In the genomic region with DNA sequence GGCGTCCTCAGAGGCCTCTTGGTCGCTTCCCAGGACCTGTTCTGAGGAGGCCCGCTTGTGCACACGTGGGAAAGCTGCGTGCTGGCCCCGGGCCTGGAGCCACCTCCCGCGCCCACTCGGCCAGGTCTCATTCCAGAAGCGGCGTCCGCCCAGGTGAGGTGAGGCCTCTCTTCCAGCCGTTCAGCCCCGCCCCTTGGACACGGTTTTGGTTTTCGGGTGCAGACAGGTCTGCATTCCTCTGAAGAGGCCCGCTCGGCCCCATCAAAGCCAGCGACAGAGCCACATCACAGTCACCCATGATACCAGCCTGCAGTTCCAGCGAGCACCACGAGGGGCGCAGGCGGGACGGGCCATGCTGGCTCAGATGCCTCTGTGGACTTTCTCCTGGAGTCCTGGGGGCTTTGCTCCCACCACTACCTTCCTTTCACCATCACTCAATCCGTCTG, we compare ENCODE assay signal across 8 mouse cellular contexts. TPM values are rescaled to one million over a fixed set of nuclear protein-coding genes. Genes with fewer than 3 reads are reported as not detected.
DNase-seq lines count a peak whose midpoint lies in the region; ATAC-seq lines count a peak whose summit lies in the region.

No protein-coding gene starts in this region.

- no peak overlapping the region; the same call in 1 of the 2 replicates for H3K27ac ChIP-seq in embryonic facial prominence, embryonic 13.5 days
- peak overlapping the region; percentile 80 for H3K27ac ChIP-seq in heart, embryonic 10.5 days
- H3K27ac ChIP-seq in limb, embryonic 11.5 days (replicated peaks; ENCODE audit: low read depth, low read length): no peak overlapping the region
- H3K27ac ChIP-seq in midbrain, embryonic 13.5 days: no peak overlapping the region

- peaks cover 32% of the 10 kb centered on the region for H3K4me1 ChIP-seq in embryonic facial prominence, embryonic 13.5 days
- H3K4me1 ChIP-seq in heart, embryonic 10.5 days: peaks cover 21% of the 10 kb centered on the region; the same call in 1 of the 2 replicates
- H3K4me1 ChIP-seq in limb, embryonic 11.5 days (ENCODE audit: control insufficient read depth, insufficient read depth, low read length): no peaks in the 10 kb centered on the region
- H3K4me1 ChIP-seq in midbrain, embryonic 13.5 days (replicated peaks): peaks cover 13% of the 10 kb centered on the region; the same call in 1 of the 2 replicates

- no peaks in the 10 kb centered on the region for H3K9me3 ChIP-seq in embryonic facial prominence, embryonic 13.5 days
- no peaks in the 10 kb centered on the region for H3K9me3 ChIP-seq in heart, embryonic 10.5 days
- H3K9me3 ChIP-seq in limb, embryonic 11.5 days (ENCODE audit: control insufficient read depth, low read length): no peaks in the 10 kb centered on the region
- no peaks in the 10 kb centered on the region for H3K9me3 ChIP-seq in midbrain, embryonic 13.5 days

- peak overlapping the region; percentile 57 for H3K9ac ChIP-seq in embryonic facial prominence, embryonic 13.5 days
- peak overlapping the region; percentile 50 for H3K9ac ChIP-seq in limb, embryonic 11.5 days (ENCODE audit: low read length)
- H3K9ac ChIP-seq in midbrain, embryonic 13.5 days (replicated peaks): peak overlapping the region; percentile 53

- H3K36me3 ChIP-seq in embryonic facial prominence, embryonic 13.5 days: no peaks in the 10 kb centered on the region
- H3K36me3 ChIP-seq in heart, embryonic 10.5 days: no peaks in the 10 kb centered on the region
- no peaks in the 10 kb centered on the region for H3K36me3 ChIP-seq in limb, embryonic 11.5 days (ENCODE audit: control insufficient read depth, insufficient read depth, low read length)
- H3K36me3 ChIP-seq in midbrain, embryonic 13.5 days: no peaks in the 10 kb centered on the region

- peak; percentile 50 to 56 for DNase-seq in adrenal gland, postnatal 4 days (ENCODE audit: low spot score in 2 of 2)
- peak; percentile 89 for DNase-seq in heart, embryonic 10.5 days (ENCODE audit: low spot score)
- peak; percentile 22 to 67 for DNase-seq in kidney, adult 8-10 months
- DNase-seq in limb, embryonic 11.5 days (ENCODE audit: low spot score): peak; percentile 93
- DNase-seq in spleen, adult 12 weeks (ENCODE audit: low spot score): peak; percentile 8

- ATAC-seq in embryonic facial prominence, embryonic 13.5 days (ENCODE audit: insufficient number of reproducible peaks, insufficient read depth, low FRiP score, low TSS enrichment, low read depth): peak; percentile 60
- 0 out of 2 replicates have a peak, but pooled peaks have one; percentile 31 for ATAC-seq in limb, embryonic 11.5 days (ENCODE audit: insufficient number of reproducible peaks, low FRiP score, low TSS enrichment, low read depth)
- peak; percentile 74 for ATAC-seq in midbrain, embryonic 13.5 days
- ATAC-seq in activated CD4-positive, CD25-positive, alpha-beta regulatory T cell, adult 4 months: no peak

- 14% methylated on average over 25 of the region's 25 CpGs for WGBS in embryonic facial prominence, embryonic 13.5 days
- WGBS in heart, embryonic 10.5 days: 16% methylated on average over 25 of the region's 25 CpGs
- whole genome bisulfite sequencing in limb, embryonic 11.5 days: 18% methylated on average over 25 of the region's 25 CpGs
- 19% methylated on average over 25 of the region's 25 CpGs for WGBS in midbrain, embryonic 13.5 days

- H3K4me2 ChIP-seq in embryonic facial prominence, embryonic 13.5 days: peak overlapping the region; percentile 65
- peak overlapping the region; percentile 24 for H3K4me2 ChIP-seq in limb, embryonic 11.5 days (ENCODE audit: low read depth, severe bottlenecking)
- H3K4me2 ChIP-seq in midbrain, embryonic 13.5 days (replicated peaks): peak overlapping the region; percentile 52

- no peaks in the 10 kb centered on the region for H3K27me3 ChIP-seq in embryonic facial prominence, embryonic 13.5 days
- H3K27me3 ChIP-seq in heart, embryonic 10.5 days (ENCODE audit: insufficient read depth, poor library complexity, severe bottlenecking): no peaks in the 10 kb centered on the region
- H3K27me3 ChIP-seq in limb, embryonic 11.5 days (ENCODE audit: control insufficient read depth, insufficient read depth, low read length): no peaks in the 10 kb centered on the region
- H3K27me3 ChIP-seq in midbrain, embryonic 13.5 days: no peaks in the 10 kb centered on the region

- H3K4me3 ChIP-seq in embryonic facial prominence, embryonic 13.5 days: peak overlapping the region; percentile 34
- H3K4me3 ChIP-seq in heart, embryonic 10.5 days: peak overlapping the region; percentile 52
- peak overlapping the region; percentile 7; the same call in 1 of the 2 replicates for H3K4me3 ChIP-seq in limb, embryonic 11.5 days (ENCODE audit: low read depth, low read length)
- peak overlapping the region; percentile 24 for H3K4me3 ChIP-seq in midbrain, embryonic 13.5 days (replicated peaks)

RNA-seq across cellular contexts. Expression of a gene that starts 51.9 kb away (rescaled TPM):
- 10 to 100 TPM; 15.2 to 15.3 TPM for total RNA-seq in adrenal gland, postnatal 4 days (2021)
- 21.2 and 22.6 TPM in 2 replicates for polyA plus RNA-seq in embryonic facial prominence, embryonic 13.5 days (2015; fragmentation: Nextera tagmentation; extraction: Ambion mirVana)
- polyA plus RNA-seq in heart, embryonic 10.5 days (2016; fragmentation: Nextera tagmentation; extraction: Ambion mirVana): 2.1 TPM in 2 replicates
- polyA plus RNA-seq in limb, embryonic 11.5 days (2014; fragmentation: Nextera tagmentation; extraction: Ambion mirVana): 1.4 and 1.6 TPM in 2 replicates
- polyA plus RNA-seq in midbrain, embryonic 13.5 days (2015; fragmentation: Nextera tagmentation; extraction: Ambion mirVana): 1.3 and 2.1 TPM in 2 replicates
- polyA plus RNA-seq in activated CD4-positive, CD25-positive, alpha-beta regulatory T cell, adult 4 months (2017; shearing (Covaris generic)): under 1 TPM; 0.31 to 0.36 TPM

Comparison
In these comparisons a context has a peak if more than half of its experiments do, and no peak if none do; other contexts are left out.
1. DNase-seq: peak in every context shown above with its lines; median percentile 93 in limb, embryonic 11.5 days; 89 in heart, embryonic 10.5 days; 53 in adrenal gland, postnatal 4 days; 44 in kidney, adult 8-10 months; 8 in spleen, adult 12 weeks.